In the genomic region with DNA sequence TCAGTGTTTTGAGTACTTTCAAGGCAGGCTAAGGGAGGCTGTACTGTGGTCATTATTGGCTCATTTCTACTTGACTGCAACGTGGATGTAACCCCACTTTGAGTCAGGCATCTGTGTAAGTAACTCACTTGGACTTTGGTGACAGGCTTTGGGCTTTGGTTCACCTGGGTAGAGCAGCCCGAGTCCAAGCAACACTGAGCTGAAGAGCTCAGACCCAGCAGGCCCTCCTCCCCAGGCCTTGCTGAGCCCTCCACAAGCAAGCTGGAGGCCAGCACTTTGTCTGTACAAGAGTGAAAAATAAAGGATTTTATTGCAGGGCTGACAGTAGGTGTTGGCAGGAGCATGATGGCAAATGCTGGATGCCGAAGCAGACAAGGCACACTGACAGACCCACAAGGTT, we compare ENCODE assay signal across 24 mouse cellular contexts. TPM values are rescaled to one million over a fixed set of nuclear protein-coding genes. Genes with fewer than 3 reads are reported as not detected.
"Had no signal": no experiment of that assay in that cellular context is flagged by ENCODE, and none has a peak within 500 bp of the region (broad histone marks: within the 10 kb centered on the region; RNA-seq: fewer than 3 reads in every experiment).

No protein-coding gene starts in this region.

- H3K27me3 ChIP-seq: limb, embryonic 13.5 days; liver, embryonic 13.5 days; megakaryocyte, embryonic 14.5 days; midbrain, embryonic 13.5 days; neural tube, embryonic 15.5 days; stomach, embryonic 15.5 days had no signal

- H3K4me1 ChIP-seq: limb, embryonic 13.5 days; midbrain, embryonic 10.5 days; midbrain, embryonic 13.5 days; neural tube, embryonic 15.5 days; stomach, embryonic 15.5 days had no signal

- ATAC-seq: lung, postnatal 0 days; midbrain, embryonic 16.5 days had no signal

- H3K9me3 ChIP-seq: limb, embryonic 13.5 days; liver, embryonic 13.5 days; megakaryocyte, embryonic 14.5 days; midbrain, embryonic 10.5 days; midbrain, embryonic 13.5 days; neural tube, embryonic 15.5 days; stomach, embryonic 15.5 days had no signal

- H3K9ac ChIP-seq: limb, embryonic 13.5 days; liver, embryonic 13.5 days; midbrain, embryonic 13.5 days; neural tube, embryonic 15.5 days; stomach, embryonic 15.5 days had no signal

- H3K27ac ChIP-seq: limb, embryonic 13.5 days; liver, embryonic 13.5 days; midbrain, embryonic 10.5 days; neural tube, embryonic 15.5 days; stomach, embryonic 15.5 days had no signal

- H3K4me3 ChIP-seq: limb, embryonic 13.5 days; liver, embryonic 13.5 days; midbrain, embryonic 10.5 days; midbrain, embryonic 13.5 days; myocyte; neural tube, embryonic 15.5 days; stomach, embryonic 15.5 days had no signal

- H3K4me2 ChIP-seq: limb, embryonic 13.5 days; liver, embryonic 13.5 days; midbrain, embryonic 13.5 days; neural tube, embryonic 15.5 days; stomach, embryonic 15.5 days had no signal

- DNase-seq: kidney, adult 2 months; kidney, postnatal 10 days; kidney, postnatal 4 days; left cerebral cortex, postnatal 4 days; liver, embryonic 13.5 days; lung, adult 2 months; right cerebral cortex, adult 18-20 months; right cerebral cortex, postnatal 25 days; spleen, adult 18-20 months; thymus, adult 2 months; thymus, postnatal 14 days; thymus, postnatal 4 days had no signal

RNA-seq across cellular contexts. Expression of a gene that starts 34.7 kb away (rescaled TPM):
- polyA plus RNA-seq: liver, adult 2 months; liver, embryonic 13.5 days; liver, embryonic 16.5 days; myocyte; neural tube, embryonic 11.5 days had no signal
